Mouse (Mus musculus) cortical plate, adult 2 months (tissue): ENCODE data around the gene Lpcat1.

ENCODE experiments used
- CTCF ChIP-seq: fragments of 200-500 bp; IDR thresholded peaks from 2 replicates; pipeline ENCODE4 v1.5.1; 2011; ENCODE audit warnings: mild to moderate bottlenecking, control low read depth, low read length; ENCODE audit not compliant: insufficient read depth; ENCODE audit errors: extremely low read depth
- POLR2A ChIP-seq: fragments of 200-500 bp; IDR thresholded peaks from 2 replicates; pipeline ENCODE4 v1.6.1; 2011; ENCODE audit warnings: mild to moderate bottlenecking, low read length, control low read depth; ENCODE audit not compliant: insufficient read depth; ENCODE audit errors: extremely low read depth

DNA sequence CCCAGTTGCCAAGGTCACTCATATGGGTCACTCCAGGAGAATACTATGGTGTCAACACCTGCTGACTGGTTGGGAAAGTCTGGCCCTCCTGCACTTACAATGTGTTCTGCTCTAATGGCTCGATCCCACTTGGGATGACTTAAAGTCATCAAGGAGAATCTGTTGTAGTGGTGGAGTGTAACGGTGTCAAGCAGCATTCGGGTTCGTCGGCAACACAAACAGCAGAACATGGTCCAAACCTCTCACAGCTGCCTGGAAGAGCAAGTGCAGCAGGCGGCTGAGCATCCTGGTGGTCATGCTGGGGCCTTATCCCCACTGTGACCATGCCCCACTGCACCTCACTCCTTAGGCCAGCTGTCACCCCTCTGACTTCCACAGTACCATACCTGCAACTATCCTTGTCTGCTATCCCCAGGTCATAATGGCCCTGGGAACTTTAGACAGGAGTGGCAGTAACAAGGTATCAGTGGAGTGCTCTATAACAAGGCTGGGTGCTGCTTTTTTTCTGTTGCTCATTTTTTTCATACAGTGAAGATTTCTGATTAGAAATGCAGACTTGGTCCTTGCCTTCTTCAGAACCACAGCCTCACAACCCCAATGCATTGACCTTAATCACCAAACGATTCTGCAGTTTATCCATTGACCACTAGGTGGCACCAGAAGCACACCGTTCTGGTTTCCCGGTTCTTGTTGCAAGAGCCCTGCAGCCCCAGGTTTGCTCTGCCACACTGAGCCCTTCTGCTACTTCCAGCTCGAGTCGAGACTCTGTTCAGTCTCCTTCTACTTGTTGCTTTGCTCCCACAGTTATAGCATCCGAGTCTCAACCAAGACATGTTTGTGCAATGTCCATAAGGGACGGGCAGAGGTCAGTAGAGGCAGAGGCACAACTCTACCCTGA is 46.0 kb downstream of the Lpcat1 start:
- TF ChIP-seq CTCF: peak; percentile 91
- no peak for TF ChIP-seq POLR2A
